Mouse (Mus musculus) cerebellum, adult (tissue): ENCODE measurements around the gene Phex.

Experiments
- ATAC-seq: cut with Nextera tagmentation; 2 replicates; pipeline ENCODE4 v1.9.2; 2017; ENCODE audit warnings: mild to moderate bottlenecking, moderate library complexity, mixed read lengths; ENCODE audit not compliant: insufficient number of reproducible peaks, low FRiP score, low TSS enrichment

The Phex gene

DNA sequence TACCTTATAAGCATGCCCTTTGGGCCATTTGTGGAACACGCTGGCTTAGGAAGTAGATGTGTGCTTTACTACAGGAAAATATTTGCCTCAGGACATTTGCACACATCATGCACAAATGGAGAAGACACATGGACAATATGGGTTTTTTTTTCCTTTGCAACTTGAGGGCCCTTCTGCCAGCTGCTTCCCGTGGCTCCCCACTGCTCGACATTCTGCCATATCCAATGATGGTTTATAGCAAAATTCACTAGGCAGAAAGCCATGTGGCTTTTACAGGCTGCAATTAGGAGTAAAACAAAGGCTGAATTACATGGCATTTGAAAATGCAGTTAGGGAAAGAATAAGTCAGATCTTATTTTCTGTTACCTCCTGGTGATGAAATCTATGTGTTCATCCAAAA, 104.8 kb downstream of the Phex start:
- ATAC-seq, result peak; percentile 31; the same call in 1 of the 2 replicates

DNA sequence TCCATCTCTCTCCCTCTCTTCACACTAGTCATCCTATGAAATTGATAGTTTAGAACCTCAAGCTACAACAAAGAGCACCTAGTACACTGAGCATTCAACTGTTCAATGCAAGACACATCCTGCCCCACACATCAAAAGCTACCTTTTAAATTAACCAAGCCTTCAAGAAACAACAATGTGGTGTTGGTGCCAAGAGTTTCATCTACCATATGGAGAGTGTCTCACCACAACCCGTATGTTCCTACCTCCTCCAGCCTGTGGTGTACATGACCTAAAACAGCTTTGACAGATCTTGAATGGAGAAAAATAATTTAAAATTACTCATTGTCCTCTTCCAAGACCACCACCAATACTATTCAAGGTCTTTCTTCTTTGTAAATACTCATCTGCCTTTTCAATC, 106.9 kb downstream of the Phex start:
- peak; percentile 49; the same call in 1 of the 2 replicates for ATAC-seq

DNA sequence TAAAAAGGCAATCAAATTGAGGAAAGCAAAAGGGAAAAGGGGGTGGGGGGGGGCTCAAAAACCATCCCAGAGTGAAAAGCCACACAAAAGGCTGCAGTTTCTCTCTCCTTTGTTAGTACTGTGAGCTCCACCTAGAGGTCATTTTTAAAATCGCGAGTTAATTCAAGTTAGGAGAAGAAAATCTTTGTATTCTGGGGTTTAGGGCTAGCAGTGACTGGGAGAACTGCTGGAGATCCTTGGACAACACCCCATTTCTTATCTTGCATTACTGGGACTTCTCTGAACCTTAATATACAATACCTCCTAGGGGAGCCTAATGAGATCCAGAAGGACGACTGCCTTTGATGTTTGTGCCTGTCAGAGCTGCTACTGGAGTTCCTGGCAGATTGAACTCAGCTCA, 107.7 kb downstream of the Phex start:
- peak; percentile 45; the same call in 1 of the 2 replicates for ATAC-seq

DNA sequence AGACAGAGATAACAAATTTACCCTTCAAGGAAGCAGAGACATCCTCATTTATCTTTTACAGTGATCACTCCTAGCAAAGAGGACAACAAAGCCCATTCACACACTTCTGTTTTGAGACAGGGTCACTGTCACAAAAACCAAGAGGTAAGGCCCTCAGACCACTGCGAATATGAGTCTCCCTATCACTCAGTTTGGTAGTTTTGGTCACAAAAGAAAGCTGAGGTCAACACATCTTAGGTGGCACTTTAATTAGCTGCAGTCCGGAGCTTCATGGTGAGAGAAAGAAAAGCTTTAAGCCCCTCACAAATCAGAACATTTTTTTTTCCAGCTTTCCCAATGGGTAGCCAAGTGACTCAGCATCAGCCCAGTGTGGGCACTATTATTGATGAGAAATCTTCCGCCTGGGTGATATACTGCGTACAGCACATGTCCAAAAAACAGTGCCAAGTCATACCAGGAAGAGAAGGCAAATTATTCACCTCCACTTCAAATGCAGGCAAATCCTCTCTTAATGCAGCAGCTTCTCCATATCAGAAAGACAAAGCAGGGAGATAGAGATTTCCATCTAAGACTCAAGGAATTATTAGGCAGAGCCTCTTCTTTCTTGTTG, 108.2 kb downstream of the Phex start:
- ATAC-seq, result peak; percentile 72

DNA sequence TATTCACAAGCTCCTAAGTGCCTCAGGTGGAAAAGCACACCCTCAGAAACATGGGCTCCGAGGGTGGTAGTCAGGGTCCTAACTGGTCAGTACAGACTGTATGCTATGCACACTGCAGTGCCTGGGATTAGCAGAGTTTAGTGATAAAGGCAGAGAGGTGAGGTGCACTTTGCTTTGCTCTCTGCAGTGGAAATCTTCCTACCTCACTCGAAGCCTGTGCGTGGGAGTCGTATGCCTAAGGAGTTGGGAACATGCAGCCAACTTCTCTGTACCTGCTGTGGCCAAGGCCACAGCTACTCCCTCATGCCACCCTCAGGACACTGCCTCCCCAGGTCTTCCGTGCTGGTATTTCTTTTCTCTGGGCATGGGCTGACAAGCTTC, 109.3 kb downstream of the Phex start:
- ATAC-seq, result peak; percentile 38; the same call in 1 of the 2 replicates

DNA sequence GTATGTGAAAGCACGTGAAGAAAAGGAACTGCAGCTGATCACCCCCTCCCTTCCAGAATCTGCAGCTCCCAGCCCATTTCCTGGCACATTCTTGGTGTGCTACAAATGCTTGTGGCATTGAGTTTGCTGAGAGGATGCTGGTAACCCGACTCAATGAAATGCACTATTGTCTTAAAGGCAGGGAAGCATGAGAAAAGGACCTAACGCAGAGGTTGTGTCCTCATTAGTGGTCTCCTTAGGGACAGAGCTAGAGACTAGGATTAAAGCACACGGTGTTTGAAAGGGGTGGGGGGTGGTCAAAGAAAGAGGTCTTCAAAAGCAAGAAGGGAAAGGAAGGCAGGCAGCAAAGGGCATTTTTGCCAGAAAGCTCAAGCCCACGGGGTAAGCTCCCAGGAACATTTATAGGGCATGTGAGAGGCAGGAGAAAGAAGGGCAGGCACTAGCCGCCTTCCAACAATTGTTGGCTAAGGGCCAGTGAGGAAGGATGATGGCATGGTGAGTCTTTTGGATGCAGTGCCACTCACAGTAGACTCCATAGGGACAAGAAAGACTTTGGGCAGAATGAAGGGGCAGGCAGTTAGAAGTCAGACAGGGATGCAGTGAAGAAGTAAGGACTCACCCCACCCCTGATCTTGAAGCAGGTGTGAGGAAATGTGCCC, 109.8 kb downstream of the Phex start:
- ATAC-seq, result peak; percentile 54; the same call in 1 of the 2 replicates

DNA sequence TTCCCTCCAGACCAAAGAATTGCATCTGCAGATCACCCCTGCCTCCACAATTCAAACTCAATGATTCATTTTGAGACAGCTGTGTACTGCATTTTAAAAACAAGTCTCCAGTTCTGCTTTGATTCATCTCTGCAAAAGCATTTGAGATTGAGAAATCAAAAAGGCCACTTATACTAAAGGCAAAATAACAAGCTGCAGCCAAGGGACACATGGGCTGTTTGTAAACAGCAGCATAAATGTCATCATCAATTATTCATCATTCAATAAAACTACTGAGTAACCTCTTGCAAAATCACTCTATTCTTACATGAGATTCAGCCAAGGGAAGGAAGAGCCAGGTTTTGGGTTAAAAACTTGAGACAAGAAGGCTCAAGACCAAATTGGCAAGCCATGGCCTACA, 122.7 kb downstream of the Phex start:
- ATAC-seq, result no peak

DNA sequence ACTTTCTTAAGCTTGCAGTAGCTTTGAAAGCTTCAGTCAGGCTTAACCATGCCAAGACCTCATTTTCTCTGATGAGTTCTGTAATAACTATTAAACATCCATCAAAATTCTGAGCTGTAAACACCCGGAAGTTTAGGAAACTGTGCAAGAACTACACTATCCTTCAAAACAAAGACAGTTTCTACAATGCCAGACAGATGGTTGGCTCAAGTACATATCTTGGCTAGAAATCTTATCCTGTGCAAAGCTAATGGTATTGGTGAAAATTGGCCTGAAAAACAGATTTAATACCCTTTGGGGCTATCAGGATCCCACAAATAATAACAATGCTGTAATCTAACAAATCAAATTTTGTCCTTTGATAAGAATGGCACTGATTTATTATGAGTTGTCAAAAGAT, 138.5 kb downstream of the Phex start:
- no peak for ATAC-seq

DNA sequence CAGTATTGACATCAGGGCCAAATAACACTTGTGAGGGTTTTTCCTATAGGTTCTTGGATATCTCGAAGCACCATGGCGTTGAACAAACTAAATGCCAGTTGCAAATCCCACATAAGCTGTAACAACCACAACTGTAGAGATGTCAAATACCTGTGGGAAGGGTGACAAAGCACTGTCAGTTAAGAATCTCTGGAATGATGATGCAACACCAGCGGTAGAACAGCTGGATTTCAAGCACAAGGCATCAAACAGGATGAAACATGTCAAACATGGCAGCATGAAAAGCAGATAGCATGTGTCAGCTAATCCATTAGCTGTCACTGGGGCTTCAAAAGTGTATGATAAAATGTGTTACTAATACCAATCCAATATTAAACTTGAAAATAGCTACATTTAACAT, 141.8 kb downstream of the Phex start:
- no peak for ATAC-seq

DNA sequence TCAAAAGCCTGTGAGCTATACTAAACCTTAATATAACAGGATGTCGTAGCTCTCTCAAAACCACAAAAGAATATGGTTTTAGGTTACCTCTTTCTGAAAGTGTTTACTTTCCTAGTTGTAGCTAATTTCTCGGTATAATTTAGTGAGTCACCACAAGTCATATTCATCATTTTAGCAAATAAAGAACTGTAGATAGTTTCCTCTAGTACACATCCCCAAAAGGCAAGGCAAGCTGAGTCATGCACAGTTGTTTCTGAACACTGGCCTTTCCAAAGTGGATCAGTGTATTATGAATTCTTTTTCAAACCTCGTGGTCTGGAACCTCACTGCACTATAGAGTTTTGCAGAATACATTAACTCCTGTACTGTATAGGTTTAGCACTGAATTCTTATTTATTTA, 143.5 kb downstream of the Phex start:
- ATAC-seq, result no peak

DNA sequence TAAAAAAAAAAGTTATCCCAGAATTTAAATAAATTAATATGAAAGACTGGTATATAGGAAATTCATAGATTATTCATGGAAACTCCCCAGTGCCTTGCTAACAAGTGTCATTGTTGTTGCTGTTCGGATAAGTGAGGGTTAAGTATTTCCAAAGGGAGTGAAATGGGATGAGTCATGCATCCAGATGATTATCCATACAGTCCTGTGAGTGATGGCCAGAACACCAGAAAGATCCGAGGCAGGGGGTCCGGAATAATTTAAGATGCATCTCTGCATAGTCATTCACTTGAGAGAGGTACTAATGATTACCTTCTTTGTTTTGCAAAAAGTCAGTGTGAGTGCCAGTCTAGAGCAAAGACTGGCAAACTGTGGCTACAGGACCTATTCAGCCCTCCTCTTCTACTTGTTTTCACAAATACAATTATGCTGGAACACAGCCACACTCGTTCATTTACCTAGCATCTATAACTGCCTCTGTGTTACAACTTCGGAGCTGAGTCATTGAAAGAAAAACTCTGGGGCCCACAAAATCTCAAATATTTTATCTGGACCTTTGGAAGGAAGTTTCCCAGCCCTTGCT, 145.3 kb downstream of the Phex start:
- no peak for ATAC-seq

DNA sequence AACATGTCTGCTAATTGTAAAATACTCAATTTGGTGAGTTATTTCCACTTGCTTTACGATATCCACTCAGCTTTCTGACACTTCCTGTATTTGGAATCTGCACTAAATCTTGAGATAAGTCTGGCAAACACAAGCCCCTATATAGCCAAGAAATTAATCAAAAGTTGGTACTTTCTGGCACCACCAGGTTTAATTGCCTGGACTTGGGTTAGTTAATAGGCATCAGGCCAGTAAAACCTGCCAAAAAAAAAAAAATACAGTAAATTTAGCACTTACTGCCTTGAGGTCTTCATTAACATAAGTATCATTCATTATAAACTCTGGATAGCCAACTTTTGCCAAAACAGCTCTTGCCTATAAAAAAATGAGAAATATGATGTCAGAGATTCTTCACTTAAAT, 147.0 kb downstream of the Phex start:
- ATAC-seq, result no peak

DNA sequence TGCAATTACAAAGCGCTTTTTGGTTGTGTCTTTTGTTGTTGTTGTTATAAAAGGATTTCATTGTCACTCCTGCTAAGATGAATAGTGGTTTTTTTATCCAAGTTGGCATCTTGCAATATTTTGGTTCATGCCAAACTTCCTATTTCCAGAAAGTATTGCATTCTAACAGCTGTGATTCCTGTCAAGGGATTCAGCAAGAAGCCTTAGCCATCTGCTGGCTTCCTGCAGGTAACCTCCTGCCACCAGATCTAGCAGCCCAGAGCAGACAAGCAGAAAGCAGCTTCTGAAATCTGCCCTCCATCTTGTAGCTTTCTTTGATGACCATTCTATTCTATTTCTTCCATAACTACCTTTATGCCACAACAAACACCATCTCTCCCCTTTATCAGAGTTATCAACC, 212.4 kb downstream of the Phex start:
- ATAC-seq, result peak; percentile 93

DNA sequence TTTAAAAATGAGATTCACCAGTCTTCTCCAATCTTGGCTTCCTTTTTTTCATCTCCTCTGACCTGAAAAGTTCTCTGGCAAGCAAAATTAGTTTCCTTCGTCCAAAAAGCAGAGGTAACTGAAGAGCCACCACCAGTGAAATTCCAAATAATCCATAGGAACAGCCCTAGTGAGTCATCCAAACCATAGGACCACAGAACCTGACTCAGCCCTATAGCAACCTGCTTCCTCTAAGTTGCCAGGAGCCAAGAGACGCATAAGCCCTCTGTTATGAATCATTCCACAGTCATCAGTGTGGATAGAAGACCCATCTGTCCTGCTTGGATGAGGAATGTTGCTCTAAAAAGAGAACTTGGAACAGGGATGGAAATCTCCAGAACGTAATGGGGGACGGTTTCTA, 230.9 kb downstream of the Phex start:
- peak; percentile 99 for ATAC-seq

DNA sequence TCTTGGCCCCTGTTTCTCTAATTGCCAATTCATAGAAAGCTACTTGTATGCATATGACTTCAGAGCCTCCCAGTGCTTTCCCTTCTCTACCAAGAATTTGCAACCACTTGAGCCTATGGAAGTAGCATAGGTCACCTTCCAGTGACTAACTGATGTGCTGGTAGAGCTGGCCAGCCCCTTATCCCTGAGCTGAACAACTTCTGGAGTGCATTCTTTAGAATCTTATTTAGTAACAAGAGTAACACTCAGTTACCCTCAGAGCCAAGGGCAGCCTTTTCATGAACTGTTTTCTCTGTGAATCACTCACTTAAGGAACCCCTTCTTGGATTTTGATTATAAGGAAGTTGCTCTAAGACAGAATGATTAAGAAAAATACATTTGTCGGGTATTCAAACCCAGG, 234.3 kb downstream of the Phex start:
- no peak for ATAC-seq

DNA sequence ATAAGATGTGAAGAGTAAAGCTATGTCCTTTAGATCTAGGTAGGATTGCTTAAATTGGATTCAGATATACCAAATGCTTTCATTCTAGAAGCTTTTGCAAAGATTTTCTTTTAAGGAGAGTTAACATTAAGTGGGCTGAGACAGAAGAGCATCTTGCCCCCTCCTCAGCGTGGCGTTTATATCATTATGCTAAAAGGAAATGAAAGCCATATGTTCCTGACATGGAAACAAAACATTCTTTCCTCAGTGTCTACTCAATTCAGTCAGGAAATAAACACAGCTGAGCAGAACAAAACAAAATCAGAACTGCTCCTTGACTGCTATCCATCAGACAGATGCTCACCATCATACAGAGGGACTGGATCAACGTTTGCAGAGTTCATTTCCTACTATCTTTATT, 251.0 kb downstream of the Phex start:
- no peak for ATAC-seq

DNA sequence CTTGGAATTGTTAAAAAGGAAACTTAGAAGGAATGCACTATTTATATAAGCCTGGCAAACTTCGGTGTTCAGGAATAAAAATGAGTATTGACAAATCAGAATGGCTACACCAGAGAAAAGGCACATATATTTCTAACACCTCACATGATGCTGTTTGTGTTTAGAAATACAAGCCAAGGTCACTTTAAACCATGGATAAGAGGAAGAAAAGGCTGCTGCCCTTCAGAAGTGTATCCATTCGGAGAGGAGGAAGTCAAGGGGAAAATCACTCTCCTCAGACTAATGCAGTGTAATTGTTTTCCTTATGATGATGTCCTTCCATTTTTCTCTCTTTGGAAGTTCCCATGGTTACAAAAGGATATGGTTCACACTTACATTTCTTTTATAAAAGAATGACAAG, 251.7 kb downstream of the Phex start:
- no peak for ATAC-seq

DNA sequence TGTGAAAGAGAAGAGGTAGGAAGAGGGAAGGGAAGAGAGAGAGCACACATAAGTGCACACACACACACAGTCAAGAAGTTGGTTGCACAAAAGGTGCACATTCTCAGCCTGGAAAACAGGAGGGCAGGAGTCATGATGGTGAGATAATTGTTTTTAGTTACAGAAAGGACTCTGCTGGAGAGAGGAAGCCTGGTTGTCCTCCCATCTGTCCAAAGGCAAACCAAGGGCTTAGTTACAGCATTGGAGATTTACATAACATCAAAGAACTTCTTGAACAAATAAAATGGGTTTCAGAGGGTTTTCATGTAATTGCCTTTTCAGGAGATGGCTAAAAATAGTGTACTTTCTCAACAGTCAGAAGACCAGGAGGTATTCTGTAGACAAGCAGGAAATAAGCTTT, 270.4 kb downstream of the Phex start:
- ATAC-seq, result peak; percentile 64; the same call in 1 of the 2 replicates

DNA sequence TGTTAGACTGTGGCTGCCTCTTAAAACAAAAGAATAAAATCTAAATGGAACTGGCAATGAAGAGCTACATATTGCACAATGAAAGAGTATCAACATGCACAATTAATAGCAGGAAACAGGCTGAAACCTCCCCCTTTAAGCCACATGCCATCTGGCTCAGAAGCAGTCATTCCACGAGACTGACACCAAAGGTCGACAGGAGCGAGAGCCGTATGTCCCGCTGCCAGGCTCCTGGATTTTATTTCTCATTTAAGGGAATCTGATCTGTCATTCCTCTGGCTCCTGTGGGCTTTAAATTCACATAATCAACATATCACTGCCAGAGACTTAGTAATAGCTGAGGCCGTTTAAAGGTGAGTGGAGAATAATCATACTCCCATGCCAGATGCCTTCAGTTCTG, 275.5 kb downstream of the Phex start:
- ATAC-seq, result peak; percentile 92
